Mouse (Mus musculus) hindbrain, embryonic 11.5 days (tissue): ENCODE measurements at regions not wholly inside any gene's neighbourhood (a gene's known extent, or its start where the extent isn't known, plus 50 kb on each side); places are given as distances from the start of the nearest gene placed in this dataset.

Experiments used
- ATAC-seq: fragments of 200-750 bp; cut with Nextera tagmentation; 2 replicates; pipeline ENCODE4 v1.8.0; 2017; ENCODE audit warnings: mild to moderate bottlenecking, moderate TSS enrichment, moderate library complexity; ENCODE audit not compliant: low FRiP score
- DNase-seq: peaks from one replicate; pipeline ENCODE4 v3.0.0-alpha.2; 2015; ENCODE audit warnings: low spot score
- H3K27ac ChIP-seq: fragments of 300-500 bp; sonication (generic); 2 replicates; pipeline ENCODE4 v1.5.1; 2014; ENCODE audit warnings: mild to moderate bottlenecking, low read depth, low read length
- H3K27me3 ChIP-seq: fragments of 300-500 bp; sonication (generic); 2 replicates; pipeline ENCODE4 v1.6.1; 2014; ENCODE audit warnings: mild to moderate bottlenecking, low read length, moderate library complexity, mixed read lengths; ENCODE audit not compliant: control insufficient read depth, insufficient read depth
- H3K36me3 ChIP-seq: fragments of 300-500 bp; sonication (generic); 2 replicates; pipeline ENCODE4 v1.6.1; 2014; ENCODE audit warnings: mild to moderate bottlenecking, low read length, moderate library complexity, mixed read lengths; ENCODE audit not compliant: control insufficient read depth, insufficient read depth
- H3K4me1 ChIP-seq: fragments of 300-500 bp; sonication (generic); replicated peaks from 2 replicates; pipeline ENCODE4 v1.6.1; 2014; ENCODE audit warnings: low read length, mixed read lengths; ENCODE audit not compliant: control insufficient read depth, insufficient read depth
- H3K4me2 ChIP-seq: fragments of 300-500 bp; sonication (generic); replicated peaks from 2 replicates; pipeline ENCODE4 v1.6.1; 2014; ENCODE audit warnings: mild to moderate bottlenecking, low read depth, low read length
- H3K4me3 ChIP-seq: fragments of 300-500 bp; sonication (generic); 2 replicates; pipeline ENCODE4 v1.5.1; 2014; ENCODE audit warnings: low read depth, low read length
- H3K9ac ChIP-seq: fragments of 300-500 bp; sonication (generic); 2 replicates; pipeline ENCODE4 v1.6.1; 2014; ENCODE audit warnings: low read depth, low read length
- H3K9me3 ChIP-seq: fragments of 300-500 bp; sonication (generic); 2 replicates; pipeline ENCODE4 v1.6.1; 2016; ENCODE audit warnings: low read length; ENCODE audit not compliant: control insufficient read depth
- whole genome bisulfite sequencing: fragments of 180-500 bp; shearing (Covaris S2); extraction: QIAGEN DNeasy Blood & Tissue Kit; methylation state at CpG from one replicate; pipeline ENCODE4 v1.1.7; 2014; 5-methylcytosine and 5-hydroxymethylcytosine counted together

GRCm38 (mm10) chr16:7801161-7801560 lies 623.8 kb downstream of the Tmem114 start:
- H3K36me3 ChIP-seq: no peaks in the 10 kb centered on the region

GRCm38 (mm10) chr16:7797176-7797786 lies 627.7 kb downstream of the Tmem114 start:
- Histone ChIP-seq H3K9ac (no peak overlapping the region), H3K36me3 (no peaks in the 10 kb centered on the region), H3K4me2 (no peak overlapping the region), H3K4me1 (no peaks in the 10 kb centered on the region), H3K4me3 (no peak overlapping the region), H3K27me3 (no peaks in the 10 kb centered on the region), H3K9me3 (no peaks in the 10 kb centered on the region), H3K27ac (no peak overlapping the region)
- DNase-seq (peak; percentile 7), ATAC-seq (no peak; the same call in 1 of the 2 replicates)
- 55% methylated on average over 8 of the region's 8 CpGs for WGBS

More at GRCm38 (mm10) chr16:7801161-7801560, 623.8 kb downstream of the Tmem114 start:
- Histone ChIP-seq H3K27me3 (no peaks in the 10 kb centered on the region), H3K27ac (no peak overlapping the region), H3K9me3 (no peaks in the 10 kb centered on the region), H3K9ac (no peak overlapping the region), H3K4me2 (no peak overlapping the region), H3K4me3 (no peak overlapping the region), H3K4me1 (no peaks in the 10 kb centered on the region)
- ATAC-seq: no peak
- DNase-seq: no peak
- 83% methylated on average over 2 of the region's 2 CpGs for WGBS

- 41% methylated on average over 3 of the region's 3 CpGs for WGBS
- DNase-seq: no peak
- Histone ChIP-seq H3K4me1 (no peaks in the 10 kb centered on the region), H3K9me3 (no peaks in the 10 kb centered on the region), H3K36me3 (no peaks in the 10 kb centered on the region), H3K4me2 (no peak overlapping the region), H3K27me3 (no peaks in the 10 kb centered on the region), H3K9ac (no peak overlapping the region), H3K4me3 (no peak overlapping the region), H3K27ac (no peak overlapping the region)
- no peak for ATAC-seq
These were observed 629.4 kb downstream of the Tmem114 start for GRCm38 (mm10) chr16:7795561-7795960.

GRCm38 (mm10) chr16:7792521-7792920 lies 632.4 kb downstream of the Tmem114 start:
- H3K4me3 ChIP-seq: no peak overlapping the region
- ATAC-seq: no peak
- no peak overlapping the region for H3K27ac ChIP-seq
- H3K9me3 ChIP-seq: no peaks in the 10 kb centered on the region
- H3K9ac ChIP-seq: no peak overlapping the region
- WGBS: 93% methylated on average over 3 of the region's 3 CpGs
- no peaks in the 10 kb centered on the region for H3K27me3 ChIP-seq
- no peak for DNase-seq
- no peak overlapping the region for H3K4me2 ChIP-seq
- H3K4me1 ChIP-seq: no peaks in the 10 kb centered on the region
- no peaks in the 10 kb centered on the region for H3K36me3 ChIP-seq

- H3K9me3 ChIP-seq: no peaks in the 10 kb centered on the region
- H3K4me1 ChIP-seq: no peaks in the 10 kb centered on the region
- H3K4me2 ChIP-seq: no peak overlapping the region
- H3K4me3 ChIP-seq: no peak overlapping the region
- no peak overlapping the region for H3K27ac ChIP-seq
- H3K27me3 ChIP-seq: no peaks in the 10 kb centered on the region
- no peaks in the 10 kb centered on the region for H3K36me3 ChIP-seq
- 83% methylated on average over 4 of the region's 4 CpGs for WGBS
- no peak overlapping the region for H3K9ac ChIP-seq
- ATAC-seq: peak; percentile 65
- DNase-seq: peak; percentile 10
These were observed 634.7 kb downstream of the Tmem114 start for GRCm38 (mm10) chr16:7790260-7790659.

- ATAC-seq (no peak), DNase-seq (no peak)
- no peaks in the 10 kb centered on the region for H3K4me1 ChIP-seq
- H3K9me3 ChIP-seq: no peaks in the 10 kb centered on the region
- 67% methylated on average over 2 of the region's 2 CpGs for WGBS
- no peak overlapping the region for H3K27ac ChIP-seq
- H3K4me2 ChIP-seq: no peak overlapping the region
- H3K9ac ChIP-seq: no peak overlapping the region
- H3K36me3 ChIP-seq: no peaks in the 10 kb centered on the region
- H3K27me3 ChIP-seq: no peaks in the 10 kb centered on the region
- H3K4me3 ChIP-seq: no peak overlapping the region
These were observed 636.7 kb downstream of the Tmem114 start for GRCm38 (mm10) chr16:7788209-7788608.

- H3K27ac ChIP-seq: no peak overlapping the region
- no peak for ATAC-seq
- no peak overlapping the region for H3K4me2 ChIP-seq
- H3K4me1 ChIP-seq: no peaks in the 10 kb centered on the region
- H3K36me3 ChIP-seq: no peaks in the 10 kb centered on the region
- H3K27me3 ChIP-seq: no peaks in the 10 kb centered on the region
- no peak for DNase-seq
- H3K9me3 ChIP-seq: no peaks in the 10 kb centered on the region
- H3K9ac ChIP-seq: no peak overlapping the region
- WGBS: 89% methylated on average over 2 of the region's 2 CpGs
- H3K4me3 ChIP-seq: no peak overlapping the region
These were observed 643.4 kb downstream of the Tmem114 start for GRCm38 (mm10) chr16:7781506-7781905.

- no peak for ATAC-seq
- Histone ChIP-seq H3K36me3 (no peaks in the 10 kb centered on the region), H3K27me3 (no peaks in the 10 kb centered on the region), H3K27ac (no peak overlapping the region), H3K9me3 (no peaks in the 10 kb centered on the region), H3K4me1 (no peaks in the 10 kb centered on the region), H3K4me3 (no peak overlapping the region), H3K4me2 (no peak overlapping the region), H3K9ac (no peak overlapping the region)
- 94% methylated on average over 3 of the region's 3 CpGs for WGBS
- no peak for DNase-seq
These were observed 649.3 kb downstream of the Tmem114 start for GRCm38 (mm10) chr16:7775635-7776034.

GRCm38 (mm10) chr16:7768433-7768832 lies 656.5 kb downstream of the Tmem114 start:
- DNase-seq (no peak), ATAC-seq (no peak)
- no peak overlapping the region for H3K4me2 ChIP-seq
- no peaks in the 10 kb centered on the region for H3K9me3 ChIP-seq
- WGBS: 87% methylated on average over 1 of the region's 1 CpGs
- H3K36me3 ChIP-seq: no peaks in the 10 kb centered on the region
- H3K4me3 ChIP-seq: no peak overlapping the region
- H3K27me3 ChIP-seq: no peaks in the 10 kb centered on the region
- no peak overlapping the region for H3K9ac ChIP-seq
- no peaks in the 10 kb centered on the region for H3K4me1 ChIP-seq
- H3K27ac ChIP-seq: no peak overlapping the region
